10 mouse cellular contexts compared by ENCODE assay signal in the genomic region with DNA sequence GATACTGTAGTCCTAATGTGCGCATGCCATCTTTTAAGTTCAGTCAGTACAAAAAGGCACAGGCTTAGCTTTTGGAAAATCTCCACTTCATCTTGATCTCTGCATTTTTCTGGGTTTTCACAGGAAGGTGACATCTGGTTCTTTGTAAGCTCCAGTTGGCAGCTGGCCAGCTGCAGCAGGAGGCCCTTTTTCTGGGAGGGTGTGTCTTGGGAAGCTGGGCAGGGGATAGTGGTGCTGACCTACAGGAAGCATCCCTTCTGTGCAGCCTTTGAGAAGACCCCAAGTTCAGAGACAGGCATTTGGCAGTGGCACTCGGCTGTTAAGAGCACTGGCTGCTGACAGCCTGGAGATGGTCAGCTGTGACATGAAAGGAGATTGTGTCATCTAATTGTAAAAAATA. TPM values are rescaled to one million over a fixed set of nuclear protein-coding genes. Genes with fewer than 3 reads are reported as not detected.
A peak's percentile ranks its signal among the peaks of the same experiment; 100 is the strongest.
DNase-seq lines count a peak whose midpoint lies in the region; ATAC-seq and TF ChIP-seq lines count a peak whose summit lies in the region.
"Had no signal": no experiment of that assay in that cellular context is flagged by ENCODE, and none has a peak within 500 bp of the region (broad histone marks: within the 10 kb centered on the region; RNA-seq: fewer than 3 reads in every experiment).

No protein-coding gene starts in this region.

- H3K36me3 ChIP-seq in forebrain, embryonic 14.5 days (ENCODE audit: control insufficient read depth, insufficient read depth, low read length): no peaks in the 10 kb centered on the region
- no peaks in the 10 kb centered on the region for H3K36me3 ChIP-seq in forebrain, postnatal 0 days (ENCODE audit: insufficient read depth)
- H3K36me3 ChIP-seq in lung, embryonic 16.5 days (ENCODE audit: control insufficient read depth, insufficient read depth, low read length): no peaks in the 10 kb centered on the region
- H3K36me3 ChIP-seq in midbrain, postnatal 0 days (ENCODE audit: insufficient read depth, low read length): no peaks in the 10 kb centered on the region

- H3K27ac ChIP-seq in forebrain, embryonic 14.5 days (ENCODE audit: low read depth, low read length): no peak overlapping the region
- no peak overlapping the region for H3K27ac ChIP-seq in forebrain, postnatal 0 days (ENCODE audit: low read depth, low read length)
- no peak overlapping the region for H3K27ac ChIP-seq in lung, embryonic 16.5 days (ENCODE audit: low read length)
- 0 out of 2 replicates have a peak overlapping the region, but pooled peaks have one; percentile 20 for H3K27ac ChIP-seq in embryonic fibroblast, embryonic 13.5 days (ENCODE audit: insufficient read depth, low read length)
- H3K27ac ChIP-seq in midbrain, postnatal 0 days (ENCODE audit: low read depth, low read length): no peak overlapping the region
- H3K27ac ChIP-seq: macrophage had no signal

- WGBS in forebrain, embryonic 14.5 days: 40% methylated on average over 2 of the region's 2 CpGs
- WGBS in forebrain, postnatal 0 days: 27% methylated on average over 2 of the region's 2 CpGs
- WGBS in lung, embryonic 16.5 days: 44% methylated on average over 2 of the region's 2 CpGs
- 36% methylated on average over 2 of the region's 2 CpGs for WGBS in midbrain, postnatal 0 days

- no peak for ATAC-seq in forebrain, embryonic 14.5 days
- no peak for ATAC-seq in forebrain, postnatal 0 days
- ATAC-seq in lung, embryonic 16.5 days (ENCODE audit: low read depth): peak; percentile 78; the same call in 1 of the 2 replicates
- ATAC-seq in midbrain, postnatal 0 days (ENCODE audit: low FRiP score): no peak
- ATAC-seq: forebrain, embryonic 16.5 days had no signal

- peaks cover 3% of the 10 kb centered on the region; the same call in 1 of the 2 replicates for H3K4me1 ChIP-seq in forebrain, embryonic 14.5 days (ENCODE audit: control insufficient read depth, insufficient read depth, low read length)
- peaks cover 6% of the 10 kb centered on the region; the same call in 1 of the 2 replicates for H3K4me1 ChIP-seq in forebrain, postnatal 0 days (ENCODE audit: insufficient read depth)
- peaks cover 11% of the 10 kb centered on the region for H3K4me1 ChIP-seq in lung, embryonic 16.5 days (replicated peaks; ENCODE audit: control insufficient read depth, insufficient read depth, low read length)
- peaks cover 22% of the 10 kb centered on the region for H3K4me1 ChIP-seq in embryonic fibroblast, embryonic 13.5 days (ENCODE audit: control insufficient read depth, insufficient read depth, low read length)
- no peaks in the 10 kb centered on the region for H3K4me1 ChIP-seq in midbrain, postnatal 0 days (ENCODE audit: insufficient read depth, low read length)

- H3K9ac ChIP-seq in forebrain, embryonic 14.5 days (ENCODE audit: low read length): no peak overlapping the region
- no peak overlapping the region for H3K9ac ChIP-seq in forebrain, postnatal 0 days
- no peak overlapping the region for H3K9ac ChIP-seq in lung, embryonic 16.5 days (ENCODE audit: low read length)
- no peak overlapping the region for H3K9ac ChIP-seq in midbrain, postnatal 0 days (replicated peaks; ENCODE audit: low read length, poor library complexity, severe bottlenecking)

- no peaks in the 10 kb centered on the region for H3K27me3 ChIP-seq in forebrain, embryonic 14.5 days (replicated peaks; ENCODE audit: control insufficient read depth, insufficient read depth, low read length)
- H3K27me3 ChIP-seq in forebrain, postnatal 0 days (ENCODE audit: insufficient read depth, low read length): no peaks in the 10 kb centered on the region
- H3K27me3 ChIP-seq in lung, embryonic 16.5 days (ENCODE audit: control insufficient read depth, insufficient read depth, low read depth, low read length): no peaks in the 10 kb centered on the region; the same call in 1 of the 2 replicates
- no peaks in the 10 kb centered on the region for H3K27me3 ChIP-seq in midbrain, postnatal 0 days (ENCODE audit: insufficient read depth, low read length)

- DNase-seq in forebrain, embryonic 14.5 days (ENCODE audit: low spot score): peak; percentile 50
- no peak for DNase-seq in forebrain, postnatal 0 days
- no peak for DNase-seq in lung, postnatal 25 days (ENCODE audit: low spot score)
- DNase-seq in midbrain, postnatal 0 days (ENCODE audit: low spot score): peak; percentile 59
- no peak for DNase-seq in urinary bladder, postnatal 4 days (ENCODE audit: low spot score in 2 of 2)
- DNase-seq in adrenal gland, postnatal 10 days: no peak

- no peak for TF ChIP-seq CTCF in forebrain, postnatal 0 days (IDR thresholded peaks at IDR 0.05; ENCODE audit: low read depth)
- no peak for TF ChIP-seq CTCF in embryonic fibroblast, embryonic 13.5 days (IDR thresholded peaks at IDR 0.05; ENCODE audit: borderline replicate concordance, insufficient read depth, low read length)
- TF ChIP-seq CTCF in midbrain, postnatal 0 days (IDR thresholded peaks at IDR 0.05): no peak

- no peak overlapping the region for H3K4me2 ChIP-seq in forebrain, embryonic 14.5 days (ENCODE audit: low read length)
- H3K4me2 ChIP-seq in forebrain, postnatal 0 days (ENCODE audit: low read depth): no peak overlapping the region
- H3K4me2 ChIP-seq in lung, embryonic 16.5 days (ENCODE audit: low read depth, low read length): no peak overlapping the region
- H3K4me2 ChIP-seq in midbrain, postnatal 0 days (ENCODE audit: low read depth, low read length, poor library complexity, severe bottlenecking): no peak overlapping the region

- no peaks in the 10 kb centered on the region for H3K9me3 ChIP-seq in forebrain, embryonic 14.5 days (replicated peaks; ENCODE audit: control insufficient read depth, low read length)
- H3K9me3 ChIP-seq in forebrain, postnatal 0 days (ENCODE audit: low read length): no peaks in the 10 kb centered on the region
- no peaks in the 10 kb centered on the region for H3K9me3 ChIP-seq in lung, embryonic 16.5 days (ENCODE audit: control insufficient read depth, low read length)
- H3K9me3 ChIP-seq in midbrain, postnatal 0 days (ENCODE audit: low read length): no peaks in the 10 kb centered on the region

- no peak overlapping the region for H3K4me3 ChIP-seq in forebrain, embryonic 14.5 days (ENCODE audit: low read depth, low read length)
- no peak overlapping the region for H3K4me3 ChIP-seq in forebrain, postnatal 0 days (ENCODE audit: low read depth, low read length)
- no peak overlapping the region for H3K4me3 ChIP-seq in lung, embryonic 16.5 days (ENCODE audit: low read length)
- no peak overlapping the region for H3K4me3 ChIP-seq in embryonic fibroblast, embryonic 13.5 days (ENCODE audit: insufficient read depth, low read length)
- H3K4me3 ChIP-seq in midbrain, postnatal 0 days (ENCODE audit: low read depth, low read length): no peak overlapping the region

- TF ChIP-seq POLR2A in embryonic fibroblast, embryonic 13.5 days (IDR thresholded peaks at IDR 0.05; ENCODE audit: low read depth, low read length): no peak

RNA-seq across cellular contexts. Expression of a gene that starts 5.5 kb away (rescaled TPM):
- polyA plus RNA-seq in forebrain, embryonic 14.5 days (2014; fragmentation: Nextera tagmentation; extraction: Ambion mirVana): 14.8 and 19.2 TPM in 2 replicates
- total RNA-seq in forebrain, postnatal 0 days (2014; rRNA removed): 35.9 and 40.7 TPM in 2 replicates
- 28.9 and 34.5 TPM in 2 replicates for polyA plus RNA-seq in forebrain, postnatal 0 days (2015; fragmentation: Nextera tagmentation; extraction: Ambion mirVana)
- 21.3 and 24.7 TPM in 2 replicates for polyA plus RNA-seq in lung, embryonic 16.5 days (2015; fragmentation: Nextera tagmentation; extraction: Ambion mirVana)
- polyA plus RNA-seq in embryonic fibroblast, embryonic 13.5 days (2011; ENCODE audit: insufficient read length, low read depth, missing spikeins): 16.4 and 17.3 TPM in 2 replicates
- total RNA-seq in midbrain, postnatal 0 days (2014; rRNA removed): 45.1 and 57.8 TPM in 2 replicates
- polyA plus RNA-seq in midbrain, postnatal 0 days (2015; fragmentation: Nextera tagmentation; extraction: Ambion mirVana): 32.0 and 41.2 TPM in 2 replicates
- 100 to 1,000 TPM; 330 to 427 TPM for total RNA-seq in adrenal gland, postnatal 10 days (2021)

RNA-seq across cellular contexts. Expression of a gene that starts 17.4 kb away (rescaled TPM):
- polyA plus RNA-seq in forebrain, embryonic 14.5 days (2014; fragmentation: Nextera tagmentation; extraction: Ambion mirVana): not detected in 2 replicates
- total RNA-seq in forebrain, postnatal 0 days (2014; rRNA removed): not detected in 2 replicates
- 0.13 TPM in 1 of 2 replicates, not detected in the other for polyA plus RNA-seq in forebrain, postnatal 0 days (2015; fragmentation: Nextera tagmentation; extraction: Ambion mirVana)
- not detected in 2 replicates for polyA plus RNA-seq in lung, embryonic 16.5 days (2015; fragmentation: Nextera tagmentation; extraction: Ambion mirVana)
- polyA plus RNA-seq in embryonic fibroblast, embryonic 13.5 days (2011; ENCODE audit: insufficient read length, low read depth, missing spikeins): not detected in 2 replicates
- total RNA-seq in midbrain, postnatal 0 days (2014; rRNA removed): not detected in 2 replicates
- polyA plus RNA-seq in midbrain, postnatal 0 days (2015; fragmentation: Nextera tagmentation; extraction: Ambion mirVana): 0.23 TPM in 1 of 2 replicates, not detected in the other
- total RNA-seq in adrenal gland, postnatal 10 days (2021): 10 to 100 TPM in 1 of 2 experiments, 1 to 10 TPM in 1; 9.4 to 16.1 TPM
- polyA plus RNA-seq: forebrain, embryonic 16.5 days; macrophage had no signal

RNA-seq across cellular contexts. Expression of a gene that starts 38.5 kb away (rescaled TPM):
- polyA plus RNA-seq in forebrain, embryonic 14.5 days (2014; fragmentation: Nextera tagmentation; extraction: Ambion mirVana): 1.9 TPM in 2 replicates
- total RNA-seq in forebrain, postnatal 0 days (2014; rRNA removed): 8.2 and 13.0 TPM in 2 replicates
- 2.9 and 3.3 TPM in 2 replicates for polyA plus RNA-seq in forebrain, postnatal 0 days (2015; fragmentation: Nextera tagmentation; extraction: Ambion mirVana)
- polyA plus RNA-seq in lung, embryonic 16.5 days (2015; fragmentation: Nextera tagmentation; extraction: Ambion mirVana): 1.2 and 1.6 TPM in 2 replicates
- 1.4 and 1.9 TPM in 2 replicates for polyA plus RNA-seq in embryonic fibroblast, embryonic 13.5 days (2011; ENCODE audit: insufficient read length, low read depth, missing spikeins)
- 12.2 and 20.9 TPM in 2 replicates for total RNA-seq in midbrain, postnatal 0 days (2014; rRNA removed)
- 7.0 and 7.6 TPM in 2 replicates for polyA plus RNA-seq in midbrain, postnatal 0 days (2015; fragmentation: Nextera tagmentation; extraction: Ambion mirVana)
- total RNA-seq in adrenal gland, postnatal 10 days (2021): 10 to 100 TPM; 18.8 to 22.7 TPM
- polyA plus RNA-seq: macrophage had no signal

Comparison
In these comparisons a context has a peak if more than half of its experiments do, and no peak if none do; other contexts are left out.
1. DNase-seq: peak in forebrain, embryonic 14.5 days (single experiment) and midbrain, postnatal 0 days (single experiment); none in forebrain, postnatal 0 days (single experiment), lung, postnatal 25 days (single experiment), urinary bladder, postnatal 4 days (0 of 2) and adrenal gland, postnatal 10 days (single experiment).